Mouse (Mus musculus) kidney, embryonic 14.5 days (tissue): ENCODE measurements around the gene Pms2. TPM values are rescaled to one million over a fixed set of nuclear protein-coding genes. Genes with fewer than 3 reads are reported as not detected.
A peak's percentile ranks its signal among the peaks of the same experiment; 100 is the strongest.

Source experiments
- ATAC-seq: fragments of 200-750 bp; cut with Nextera tagmentation; 2 replicates; pipeline ENCODE4 v1.8.0; 2017; ENCODE audit warnings: moderate number of reproducible peaks, mild to moderate bottlenecking, moderate TSS enrichment, moderate library complexity; ENCODE audit not compliant: low FRiP score, low TSS enrichment
- H3K27ac ChIP-seq: fragments of 300-500 bp; sonication (generic); 2 replicates; pipeline ENCODE4 v1.5.1; 2014; ENCODE audit warnings: low read depth, mild to moderate bottlenecking, low read length, moderate library complexity, mixed read lengths
- H3K27me3 ChIP-seq: fragments of 300-500 bp; sonication (generic); 2 replicates; pipeline ENCODE4 v1.6.1; 2014; ENCODE audit warnings: mild to moderate bottlenecking, low read length; ENCODE audit not compliant: control insufficient read depth, insufficient read depth
- H3K36me3 ChIP-seq: fragments of 300-500 bp; sonication (generic); 2 replicates; pipeline ENCODE4 v1.6.1; 2014; ENCODE audit warnings: low read length, mixed read lengths; ENCODE audit not compliant: control insufficient read depth, insufficient read depth
- H3K4me1 ChIP-seq: fragments of 300-500 bp; sonication (generic); 2 replicates; pipeline ENCODE4 v1.6.1; 2014; ENCODE audit warnings: low read length, mixed read lengths; ENCODE audit not compliant: control insufficient read depth, insufficient read depth
- H3K4me2 ChIP-seq: fragments of 300-500 bp; sonication (generic); replicated peaks from 2 replicates; pipeline ENCODE4 v1.6.1; 2014; ENCODE audit warnings: low read depth, mild to moderate bottlenecking, low read length
- H3K4me3 ChIP-seq: fragments of 300-500 bp; sonication (generic); 2 replicates; pipeline ENCODE4 v1.5.1; 2014; ENCODE audit warnings: mild to moderate bottlenecking, low read length
- H3K9ac ChIP-seq: fragments of 300-500 bp; sonication (generic); 2 replicates; pipeline ENCODE4 v1.6.1; 2014; ENCODE audit warnings: low read depth, mild to moderate bottlenecking, low read length, moderate library complexity
- H3K9me3 ChIP-seq: fragments of 300-500 bp; sonication (generic); 2 replicates; pipeline ENCODE4 v1.6.1; 2016; ENCODE audit warnings: low read length; ENCODE audit not compliant: control insufficient read depth
- WGBS: fragments of 180-500 bp; shearing (Covaris S2); extraction: QIAGEN DNeasy Blood & Tissue Kit; methylation state at CpG from one replicate; pipeline ENCODE4 v1.1.7; 2014; 5-methylcytosine and 5-hydroxymethylcytosine counted together
- polyA plus RNA-seq: library from polyadenylated mRNA; unstranded; fragments of >200 nt; fragmentation: Nextera tagmentation; extraction: Ambion mirVana; gene quantifications from 2 replicates; pipeline ENCODE4 v1.2.1, GENCODE M21; 2014

Pms2 gene
- polyA plus RNA-seq, 1 experiment from 2014 or later = 37.5 TPM

DNA sequence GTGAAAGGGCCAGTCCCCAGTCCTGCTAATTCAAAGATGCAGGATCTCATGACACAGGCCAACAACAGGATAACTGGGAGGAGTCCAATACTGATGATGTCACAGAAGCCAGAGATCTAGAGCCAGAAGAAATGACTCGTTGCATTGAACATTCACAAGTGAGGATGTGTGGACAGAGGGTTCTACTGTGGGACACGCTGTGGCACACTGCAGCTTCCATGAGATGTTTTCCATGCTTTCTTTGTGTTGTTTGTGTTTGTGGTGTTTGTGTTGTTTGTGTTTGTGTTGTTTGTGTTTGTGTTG lies 65.8 kb downstream of the Pms2 start:
- H3K4me2 ChIP-seq = no peak overlapping the region
- no peak overlapping the region for H3K9ac ChIP-seq
- no peak overlapping the region for H3K27ac ChIP-seq
- no peaks in the 10 kb centered on the region for H3K36me3 ChIP-seq
- H3K4me3 ChIP-seq = no peak overlapping the region
- no peaks in the 10 kb centered on the region for H3K27me3 ChIP-seq
- 52% methylated on average over 2 of the region's 2 CpGs for WGBS
- ATAC-seq = peak; percentile 32; the same call in 1 of the 2 replicates
- H3K9me3 ChIP-seq = no peaks in the 10 kb centered on the region
- H3K4me1 ChIP-seq = no peaks in the 10 kb centered on the region

GRCm38 (mm10) chr5:143976232-143976631 lies 66.5 kb downstream of the Pms2 start:
- no peaks in the 10 kb centered on the region for H3K9me3 ChIP-seq

GRCm38 (mm10) chr5:143976726-143977431 lies 67.1 kb downstream of the Pms2 start:
- WGBS = 71% methylated on average over 16 of the region's 16 CpGs
- Histone ChIP-seq H3K36me3 (no peaks in the 10 kb centered on the region), H3K9ac (no peak overlapping the region), H3K4me2 (no peak overlapping the region), H3K4me1 (0 out of 2 replicates have a peak, but pooled peaks cover 2% of the 10 kb centered on the region), H3K27me3 (no peaks in the 10 kb centered on the region), H3K27ac (no peak overlapping the region), H3K9me3 (no peaks in the 10 kb centered on the region), H3K4me3 (no peak overlapping the region)
- ATAC-seq = no peak

More at GRCm38 (mm10) chr5:143976232-143976631, 66.5 kb downstream of the Pms2 start:
- no peak overlapping the region for H3K4me3 ChIP-seq
- no peak overlapping the region for H3K27ac ChIP-seq
- WGBS = 89% methylated on average over 11 of the region's 11 CpGs
- no peak for ATAC-seq
- no peak overlapping the region for H3K4me2 ChIP-seq
- no peaks in the 10 kb centered on the region for H3K27me3 ChIP-seq
- H3K9ac ChIP-seq = no peak overlapping the region
- H3K36me3 ChIP-seq = no peaks in the 10 kb centered on the region
- 0 out of 2 replicates have a peak, but pooled peaks cover 2% of the 10 kb centered on the region for H3K4me1 ChIP-seq

- Histone ChIP-seq H3K36me3 (peaks cover 8% of the 10 kb centered on the region), H3K4me1 (0 out of 2 replicates have a peak, but pooled peaks cover 2% of the 10 kb centered on the region), H3K27ac (no peak overlapping the region), H3K4me2 (no peak overlapping the region), H3K4me3 (no peak overlapping the region), H3K9ac (no peak overlapping the region), H3K9me3 (no peaks in the 10 kb centered on the region), H3K27me3 (no peaks in the 10 kb centered on the region)
- WGBS = 27% methylated on average over 9 of the region's 9 CpGs
- 0 out of 2 replicates have a peak, but pooled peaks have one; percentile 60 for ATAC-seq
These were observed 71.1 kb downstream of the Pms2 start for GRCm38 (mm10) chr5:143980858-143981257.

DNA sequence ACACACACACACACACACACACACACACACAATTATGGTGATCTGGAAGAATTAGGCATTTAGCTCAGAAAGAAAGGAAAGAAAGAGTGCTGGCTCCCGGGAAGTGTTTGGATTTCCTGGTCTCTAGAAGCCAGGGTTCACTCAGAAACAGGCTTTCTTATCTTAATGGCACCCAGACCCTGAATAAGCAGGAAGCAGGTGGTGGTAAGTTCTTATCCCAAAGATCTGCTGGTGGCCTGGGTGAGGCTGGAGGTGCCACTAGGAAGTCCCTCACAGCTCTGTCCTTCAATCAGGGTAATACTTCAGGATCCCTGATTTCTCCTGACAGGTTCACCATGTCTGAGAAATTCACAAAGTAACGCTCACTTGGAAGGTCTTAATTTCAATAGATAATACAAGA lies 72.6 kb downstream of the Pms2 start:
- ATAC-seq = no peak
- Histone ChIP-seq H3K4me3 (no peak overlapping the region), H3K4me2 (no peak overlapping the region), H3K9me3 (no peaks in the 10 kb centered on the region), H3K36me3 (peaks cover 17% of the 10 kb centered on the region), H3K27me3 (no peaks in the 10 kb centered on the region), H3K9ac (no peak overlapping the region), H3K27ac (no peak overlapping the region), H3K4me1 (0 out of 2 replicates have a peak, but pooled peaks cover 2% of the 10 kb centered on the region)
- 80% methylated on average over 2 of the region's 2 CpGs for WGBS

Other genes starting within 250 kb of the Pms2 start
- gene Usp42, start 177.7 kb upstream of the Pms2 start, polyA plus RNA-seq = 17.2 and 23.6 TPM in 2 replicates
- 31.5 and 49.9 TPM in 2 replicates for gene Eif2ak1, start 92.2 kb upstream of the Pms2 start, polyA plus RNA-seq
- gene Ankrd61, start 12.3 kb upstream of the Pms2 start, polyA plus RNA-seq = 0.31 and 0.36 TPM in 2 replicates
- gene Aimp2, start 117 bp upstream of the Pms2 start, polyA plus RNA-seq = 113 and 120 TPM in 2 replicates
- 0.50 and 0.64 TPM in 2 replicates for gene Gm42421, start 18.2 kb downstream of the Pms2 start, polyA plus RNA-seq
- 0.54 and 0.68 TPM in 2 replicates for gene Rsph10b, start 23.1 kb downstream of the Pms2 start, polyA plus RNA-seq
- gene Ccz1, start 104.9 kb downstream of the Pms2 start, polyA plus RNA-seq = 85.2 and 97.1 TPM in 2 replicates
- 6.5 and 8.2 TPM in 2 replicates for gene Ocm, start 116.7 kb downstream of the Pms2 start, polyA plus RNA-seq
- 4.1 and 6.8 TPM in 2 replicates for gene Lmtk2, start 190.5 kb downstream of the Pms2 start, polyA plus RNA-seq